Mouse (Mus musculus) left cerebral cortex, adult 2 months (tissue): Measurements from ENCODE around the gene Rab11fip5. TPM values are rescaled to one million over a fixed set of nuclear protein-coding genes. Genes with fewer than 3 reads are reported as not detected.

Source experiments
- DNase-seq, 2 experiments: peaks; one replicate each; pipeline ENCODE4 v3.0.0; 2021 to 2022; ENCODE audit warnings: low spot score in 2 of 2, mixed read lengths in 1 of 2; ENCODE audit errors: extremely low spot score in 1 of 2
- H3K27ac ChIP-seq: fragments of 200-600 bp; 2 replicates; pipeline ENCODE4 v1.8.1; 2022
- H3K4me3 ChIP-seq: fragments of 200-600 bp; 2 replicates; pipeline ENCODE4 v1.8.1; 2022
- CTCF ChIP-seq: fragments of 200-600 bp; IDR thresholded peaks from 2 replicates; pipeline ENCODE4 v1.8.1; 2022; ENCODE audit warnings: antibody characterized with exemption, mild to moderate bottlenecking, moderate library complexity
- intact Hi-C: fragments of 180-260 bp; cut with DNase I; formaldehyde crosslinking; loops from one replicate; pipeline ENCODE4 v1.15.1; 2025
- total RNA-seq, 2 experiments: library from RNA; stranded (reverse); gene quantifications; 2 replicates each; pipeline ENCODE4 v1.2.3; 2021

The Rab11fip5 gene
- total RNA-seq, 2 experiments from 2014 or later = 74.5 to 78.6 TPM

DNA sequence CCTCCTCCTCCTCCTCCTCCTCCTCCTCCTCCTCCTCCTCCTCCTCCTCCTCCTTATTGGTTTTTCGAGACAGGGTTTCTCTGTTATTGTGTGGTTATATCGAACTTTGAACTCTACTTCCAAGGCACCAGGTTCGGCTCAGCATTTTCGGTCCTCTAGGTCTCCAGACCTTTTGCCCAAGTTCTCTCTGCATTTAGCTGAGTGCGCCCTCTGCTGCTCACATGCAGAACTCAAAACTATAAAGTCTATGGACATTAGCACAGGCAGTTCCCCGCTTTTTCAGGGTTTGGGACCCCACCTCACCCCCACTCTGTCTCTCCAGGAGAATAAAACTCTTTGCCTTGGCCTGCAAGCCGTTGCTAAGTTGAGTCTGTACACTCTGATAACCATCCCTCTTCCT lies 17.4 kb upstream of the Rab11fip5 start:
- intact Hi-C loops = loop anchor here (2.0 to 5.0 kb wide), 2 partner anchors 45 to 155 kb away; no protein-coding TSS in a partner anchor
- DNase-seq = peak; percentile 57 to 75
- TF ChIP-seq CTCF = peak; percentile 80
- Histone ChIP-seq H3K27ac (no peak overlapping the region), H3K4me3 (no peak overlapping the region)

DNA sequence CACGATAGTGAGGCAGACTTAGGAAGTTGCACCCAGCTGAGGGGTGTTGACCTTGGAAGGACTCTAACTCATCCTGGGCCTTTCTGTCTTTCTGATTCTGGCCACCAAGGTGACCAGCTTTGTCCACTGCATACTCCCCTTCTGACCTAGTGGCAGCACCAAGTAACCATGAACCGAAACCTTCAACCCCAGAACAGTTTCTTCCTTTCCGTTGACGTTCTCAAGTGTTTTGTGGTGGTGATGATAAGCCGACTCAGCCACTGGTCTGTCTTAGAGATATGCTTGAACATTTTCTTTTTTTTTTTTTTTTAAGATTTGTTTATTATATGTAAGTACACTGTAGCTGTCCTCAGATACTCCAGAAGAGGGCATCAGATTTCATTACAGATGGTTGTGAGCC lies 14.2 kb upstream of the Rab11fip5 start:
- Histone ChIP-seq H3K4me3 (no peak overlapping the region), H3K27ac (no peak overlapping the region)
- intact Hi-C loops = no loop called here
- no peak for TF ChIP-seq CTCF
- no peak for DNase-seq

DNA sequence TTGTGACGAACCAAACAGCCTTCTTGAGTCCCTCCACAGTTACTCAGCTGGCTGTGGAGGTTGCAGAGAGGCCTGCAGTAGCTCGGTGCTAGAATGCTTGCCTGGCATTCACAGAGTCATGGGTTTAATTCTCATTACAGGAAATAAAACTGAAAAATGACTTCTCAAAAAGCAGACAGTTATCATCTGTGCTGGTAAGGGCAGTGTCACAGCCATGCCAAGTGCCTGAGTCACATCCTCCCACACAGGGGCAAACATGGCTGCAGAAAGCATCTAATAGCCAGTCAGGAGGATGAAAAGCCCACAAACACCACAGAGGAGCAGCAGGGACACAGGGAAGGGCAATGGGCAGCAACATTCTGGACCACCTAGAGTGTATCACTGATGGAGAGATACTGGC lies 8.4 kb upstream of the Rab11fip5 start:
- intact Hi-C loops = no loop called here

DNA sequence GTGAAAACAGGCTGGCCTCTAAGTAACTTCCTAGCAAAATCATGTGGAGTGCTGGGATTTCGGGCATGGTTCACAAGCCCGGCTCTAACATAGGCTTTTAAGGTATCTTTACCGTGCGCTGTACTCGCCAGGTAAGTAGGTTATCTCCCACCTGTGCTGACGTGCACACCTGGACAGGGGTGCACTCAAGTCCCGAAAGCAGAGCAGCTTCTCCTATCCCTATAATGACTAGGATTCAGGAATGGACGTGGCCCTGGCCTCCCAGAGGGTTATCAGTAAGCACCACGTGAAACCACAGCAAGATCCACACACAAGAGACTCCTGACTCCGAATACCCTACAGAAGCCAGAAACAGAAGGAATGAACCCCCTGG lies 7.2 kb upstream of the Rab11fip5 start:
- DNase-seq = no peak
- intact Hi-C loops = no loop called here

More for the DNA sequence above, 8.4 kb upstream of the Rab11fip5 start:
- Histone ChIP-seq H3K27ac (no peak overlapping the region), H3K4me3 (no peak overlapping the region)
- TF ChIP-seq CTCF = no peak
- no peak for DNase-seq

DNA sequence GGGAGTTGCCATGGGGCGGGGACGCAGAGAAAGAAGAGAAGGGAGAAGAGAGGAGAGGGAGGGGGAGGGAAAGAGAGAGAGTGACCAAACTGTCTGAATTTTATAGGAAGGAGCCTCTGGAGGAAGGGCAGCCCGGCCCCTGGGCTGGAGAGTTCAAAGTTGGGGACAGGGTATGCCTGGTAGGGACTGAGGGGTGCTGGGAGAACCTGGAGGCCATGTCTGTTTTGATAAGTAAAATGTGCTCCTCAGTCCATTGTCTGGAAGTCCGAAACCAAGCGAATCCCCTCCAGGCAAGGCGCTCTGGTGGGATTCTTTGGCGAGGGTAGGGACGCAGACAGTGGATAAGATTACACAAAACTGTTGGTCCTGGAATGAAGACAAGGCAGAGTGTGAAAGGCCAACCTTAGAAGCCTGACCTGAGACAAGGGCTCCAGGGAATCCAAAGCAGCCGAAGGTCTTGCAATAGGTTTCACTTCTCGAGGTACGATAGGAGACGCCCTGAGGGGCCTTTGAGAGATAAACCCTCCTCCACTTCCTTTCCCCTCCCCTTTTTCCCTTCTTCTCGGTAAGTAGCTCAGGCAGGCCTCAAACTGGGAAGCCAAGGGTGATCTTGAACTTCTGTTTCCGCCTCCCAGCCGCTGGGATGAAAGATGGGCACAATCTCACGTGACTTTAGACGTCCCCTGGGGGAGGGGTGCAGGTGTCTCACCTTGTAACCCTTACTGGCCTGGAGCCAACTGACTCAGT lies 6.6 kb upstream of the Rab11fip5 start:
- Histone ChIP-seq H3K27ac (no peak overlapping the region), H3K4me3 (no peak overlapping the region)
- intact Hi-C loops = loop anchor here (1.0 kb wide), 1 partner anchor 35 kb away; no protein-coding TSS in a partner anchor
- DNase-seq = no peak
- no peak for TF ChIP-seq CTCF

More for the DNA sequence above, 7.2 kb upstream of the Rab11fip5 start:
- H3K27ac ChIP-seq = no peak overlapping the region
- no peak for TF ChIP-seq CTCF
- no peak overlapping the region for H3K4me3 ChIP-seq

DNA sequence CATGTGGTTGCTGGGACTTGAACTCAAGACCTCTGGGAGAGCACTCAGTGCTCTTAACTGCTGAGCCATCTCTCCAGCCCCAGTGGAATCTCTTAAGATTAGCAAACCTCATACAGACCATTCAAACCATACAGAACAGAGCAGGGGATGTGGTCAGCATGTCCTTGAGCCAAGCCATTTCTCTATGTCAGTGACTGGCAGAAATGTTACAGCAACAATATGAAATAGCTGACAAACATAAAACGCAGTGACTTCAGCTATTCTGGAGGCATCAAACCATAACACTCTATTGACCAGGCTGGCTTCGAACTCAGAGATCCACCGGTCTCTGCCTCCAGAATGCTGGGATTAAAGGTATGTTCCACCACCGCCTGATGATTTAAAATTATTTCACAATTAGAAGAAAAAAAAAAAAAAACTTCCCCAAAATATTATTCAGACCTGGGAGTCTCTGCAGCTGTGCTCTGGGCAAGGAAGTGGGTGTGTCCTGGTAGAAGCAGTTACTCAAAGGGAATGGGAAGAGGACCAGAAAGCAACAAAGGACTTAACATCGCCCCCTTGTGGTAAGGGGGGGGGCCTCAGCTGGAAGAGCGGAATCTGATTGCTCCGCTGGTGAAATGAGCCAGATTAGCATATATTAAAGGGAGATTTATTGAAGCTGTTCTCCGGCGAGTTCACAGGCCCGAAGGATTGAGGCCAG lies 5.9 kb upstream of the Rab11fip5 start:
- DNase-seq = peak; percentile 76 to 78
- peak; percentile 92 for TF ChIP-seq CTCF
- intact Hi-C loops = loop anchor here (1.0 kb wide), 1 partner anchor 34 kb away; no protein-coding TSS in a partner anchor
- Histone ChIP-seq H3K4me3 (no peak overlapping the region), H3K27ac (no peak overlapping the region)

DNA sequence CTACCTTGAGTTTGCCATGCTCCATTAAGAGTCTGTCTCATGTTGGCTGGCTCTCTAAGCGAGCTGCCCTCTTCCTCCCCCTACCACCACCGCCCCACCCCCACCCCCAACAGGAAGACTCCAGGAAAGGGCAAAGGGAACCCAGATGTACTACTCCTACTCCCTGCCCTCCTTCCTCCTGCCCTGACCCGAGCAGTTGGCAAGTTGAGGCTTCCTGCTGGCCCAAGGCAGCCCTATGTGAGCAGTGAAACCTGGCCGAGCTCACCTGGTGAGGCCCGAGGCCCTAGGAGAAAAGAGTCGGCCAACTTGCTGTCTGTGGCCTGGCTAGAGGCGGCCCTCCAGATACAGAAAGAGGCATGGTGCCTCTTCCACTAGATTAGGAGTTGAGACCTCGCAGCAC lies 4.2 kb upstream of the Rab11fip5 start:
- DNase-seq = no peak
- TF ChIP-seq CTCF = no peak
- intact Hi-C loops = no loop called here
- H3K4me3 ChIP-seq = no peak overlapping the region
- no peak overlapping the region for H3K27ac ChIP-seq

DNA sequence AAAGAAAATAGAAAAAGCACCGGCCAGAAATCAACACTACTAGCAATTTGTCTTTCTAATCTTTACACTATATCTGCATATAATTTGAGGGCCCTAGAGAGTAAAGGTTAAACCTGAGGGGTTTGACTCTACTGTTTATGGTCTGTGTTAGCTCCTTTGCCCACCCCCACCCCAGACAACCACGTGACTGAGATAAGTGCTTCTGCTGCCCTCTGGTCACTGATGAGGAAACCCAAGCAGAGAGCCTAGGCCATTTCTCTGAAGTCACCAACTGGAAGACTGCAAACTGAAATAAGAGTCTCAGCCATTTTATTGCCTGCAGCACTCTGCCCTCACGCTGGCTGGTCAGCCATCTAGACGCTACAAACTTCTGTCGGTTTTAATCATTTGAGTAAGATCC lies 3.4 kb upstream of the Rab11fip5 start:
- intact Hi-C loops = no loop called here
- H3K4me3 ChIP-seq = no peak overlapping the region
- DNase-seq = no peak
- no peak for TF ChIP-seq CTCF
- H3K27ac ChIP-seq = no peak overlapping the region

DNA sequence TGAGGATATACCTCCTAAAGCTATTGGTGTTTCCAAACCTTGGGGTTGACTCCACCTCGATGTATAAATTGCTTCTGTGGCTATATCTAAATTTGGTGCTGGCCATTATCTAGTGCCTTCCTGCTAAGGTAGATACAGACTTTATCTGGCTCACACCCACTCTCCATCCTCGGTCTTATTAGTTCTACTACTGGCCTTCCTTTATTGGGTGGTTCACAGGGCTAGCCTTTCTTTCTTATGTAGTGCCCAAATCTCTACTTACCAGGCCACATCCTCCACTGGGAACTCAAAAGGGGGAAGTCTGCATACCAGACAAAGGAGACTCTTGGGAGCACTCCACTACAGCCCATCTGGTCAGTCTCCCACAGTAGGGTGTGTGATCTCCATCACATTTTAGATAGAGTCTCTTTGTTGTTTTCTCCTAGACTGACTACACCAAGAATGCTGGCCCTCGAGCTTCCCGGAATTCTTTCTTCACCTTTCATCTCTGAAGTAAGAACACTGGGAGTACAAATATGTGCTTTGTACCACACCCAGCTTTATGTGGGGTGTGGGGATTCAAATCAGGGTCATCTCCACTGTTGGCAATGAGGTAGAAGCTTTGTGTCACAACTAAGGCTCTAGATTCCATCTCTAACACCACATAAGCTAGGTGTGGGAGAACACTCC lies 2.8 kb upstream of the Rab11fip5 start:
- Histone ChIP-seq H3K4me3 (no peak overlapping the region), H3K27ac (no peak overlapping the region)
- no peak for TF ChIP-seq CTCF
- DNase-seq = no peak
- intact Hi-C loops = no loop called here

DNA sequence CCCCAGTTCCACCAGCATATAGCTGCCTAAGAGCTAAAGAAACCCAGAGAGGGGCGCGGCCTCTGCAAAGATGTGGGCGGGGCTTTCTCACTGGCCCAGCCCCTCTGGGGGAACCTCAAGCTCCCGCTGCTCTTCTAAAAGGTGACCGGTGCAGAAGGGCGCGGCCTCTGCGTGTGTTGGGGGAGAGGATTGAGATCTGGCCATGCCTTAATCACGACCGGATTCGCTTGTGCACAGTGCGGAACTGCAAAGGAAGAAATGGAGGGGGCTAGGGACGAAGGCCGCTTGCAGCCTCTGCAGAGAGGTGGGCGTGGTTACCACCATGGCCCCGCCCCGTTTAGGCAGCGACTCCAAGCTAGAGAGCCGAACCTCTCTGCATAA lies 290 bp upstream of the Rab11fip5 start:
- peak; percentile 91 to 92 for DNase-seq
- peak overlapping the region; percentile 87 for H3K27ac ChIP-seq
- TF ChIP-seq CTCF = no peak
- intact Hi-C loops = no loop called here
- peak overlapping the region; percentile 96 for H3K4me3 ChIP-seq

DNA sequence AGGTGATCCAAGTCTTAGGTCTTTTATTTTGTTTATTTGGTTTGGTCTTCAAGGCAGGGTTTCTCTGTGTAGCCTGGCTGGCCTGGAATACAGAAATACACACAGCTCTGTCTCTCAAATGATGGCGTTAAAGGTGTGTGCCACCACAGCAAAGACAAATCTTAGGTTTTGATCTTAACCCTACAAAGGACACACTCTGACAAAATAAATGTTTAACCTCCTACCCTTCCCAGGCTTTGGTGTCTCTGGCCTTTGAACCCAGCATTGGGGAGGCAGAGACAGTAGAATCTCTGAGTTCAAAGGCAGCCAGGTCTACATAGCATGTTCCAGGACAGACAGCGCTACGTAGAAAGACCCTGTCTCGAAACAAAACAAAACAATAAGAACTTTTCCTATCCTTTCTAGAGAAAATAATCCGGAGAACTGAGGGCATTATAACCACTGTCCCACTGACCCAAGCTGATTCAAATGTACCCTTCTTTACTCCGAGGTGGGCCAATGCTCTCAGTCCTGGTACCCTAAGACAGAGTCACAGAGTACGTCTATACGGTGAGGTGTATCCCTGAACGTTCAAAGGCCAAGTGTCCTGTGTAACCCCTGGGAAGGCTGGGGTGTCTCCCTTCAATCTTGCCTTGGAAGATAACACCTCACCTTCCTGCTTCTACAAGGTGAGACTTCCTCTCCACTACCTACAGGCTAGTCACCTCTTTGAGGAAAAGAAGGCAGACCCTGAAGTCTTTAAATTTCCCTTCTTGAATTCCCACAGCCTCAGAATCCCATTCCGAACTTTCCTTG lies 1.2 kb downstream of the Rab11fip5 start:
- Histone ChIP-seq H3K27ac (peak overlapping the region; percentile 91), H3K4me3 (peak overlapping the region; percentile 96)
- intact Hi-C loops = no loop called here
- DNase-seq = no peak
- TF ChIP-seq CTCF = no peak

DNA sequence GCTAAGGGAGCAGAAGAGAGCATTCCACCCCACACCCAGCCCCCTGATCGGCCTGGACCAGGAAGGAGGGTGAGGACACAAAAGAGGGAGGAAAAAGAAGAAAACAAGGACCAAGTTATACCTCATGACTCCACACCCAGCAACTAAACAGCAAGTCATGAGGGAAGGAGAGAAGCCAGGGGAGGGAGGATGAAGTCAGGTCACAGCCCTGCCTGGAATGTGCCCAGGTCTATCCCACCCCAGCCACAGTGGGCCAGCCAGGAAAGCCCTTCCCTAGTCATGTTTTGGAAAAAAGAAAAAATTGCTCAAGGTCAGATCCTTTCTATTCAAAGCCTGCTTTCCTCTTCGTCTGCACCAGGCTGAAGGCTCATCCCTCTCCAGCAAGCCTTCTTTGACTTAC lies 1.9 kb downstream of the Rab11fip5 start:
- intact Hi-C loops = no loop called here
- Histone ChIP-seq H3K27ac (peak overlapping the region; percentile 37; the same call in 1 of the 2 replicates), H3K4me3 (peak overlapping the region; percentile 96)
- no peak for TF ChIP-seq CTCF
- DNase-seq = no peak
